Mouse (Mus musculus) liver, adult 2 months (tissue): Measurements from ENCODE around the gene Kif6. TPM values are rescaled to one million over a fixed set of nuclear protein-coding genes. Genes with fewer than 3 reads are reported as not detected.

Experiments
- DNase-seq: peaks from one replicate; pipeline ENCODE4 v3.0.0-alpha.2; 2011; ENCODE audit warnings: low read depth, low spot score; ENCODE audit errors: extremely low read depth
- H3K27ac ChIP-seq: fragments of 200-500 bp; replicated peaks from 2 replicates; pipeline ENCODE4 v1.5.1; 2012; ENCODE audit warnings: low read depth, mild to moderate bottlenecking, control low read depth, inconsistent platforms, low read length; ENCODE audit not compliant: insufficient read depth
- H3K27me3 ChIP-seq: fragments of 200-500 bp; 2 replicates; pipeline ENCODE4 v1.6.1; 2012; ENCODE audit warnings: mild to moderate bottlenecking, moderate library complexity, low read length, inconsistent platforms; ENCODE audit not compliant: control insufficient read depth, insufficient read depth
- H3K36me3 ChIP-seq: fragments of 200-500 bp; 2 replicates; pipeline ENCODE4 v1.6.1; 2012; ENCODE audit warnings: low read length, inconsistent platforms; ENCODE audit not compliant: control insufficient read depth, insufficient read depth
- H3K4me1 ChIP-seq: fragments of 200-500 bp; 2 replicates; pipeline ENCODE4 v1.6.1; 2011; ENCODE audit warnings: low read length; ENCODE audit not compliant: control insufficient read depth, insufficient read depth
- H3K4me3 ChIP-seq: fragments of 200-500 bp; 2 replicates; pipeline ENCODE4 v1.5.1; 2011; ENCODE audit warnings: low read depth, mild to moderate bottlenecking, control low read depth, low read length, moderate library complexity; ENCODE audit not compliant: insufficient read depth
- H3K79me2 ChIP-seq: fragments of 200-500 bp; 2 replicates; pipeline ENCODE4 v1.6.1; 2012; ENCODE audit warnings: inconsistent platforms, mild to moderate bottlenecking, low read length, moderate library complexity; ENCODE audit not compliant: control insufficient read depth, insufficient read depth
- H3K9ac ChIP-seq: fragments of 200-500 bp; 2 replicates; pipeline ENCODE4 v1.6.1; 2012; ENCODE audit warnings: low read depth, mild to moderate bottlenecking, control low read depth, inconsistent platforms, low read length
- CTCF ChIP-seq: fragments of 200-500 bp; IDR thresholded peaks from 2 replicates; pipeline ENCODE4 v1.5.1; 2011; ENCODE audit warnings: low read depth, low read length, control low read depth
- POLR2A ChIP-seq: fragments of 200-500 bp; IDR thresholded peaks from 2 replicates; pipeline ENCODE4 v1.6.1; 2011; ENCODE audit warnings: low read length, control low read depth; ENCODE audit not compliant: insufficient read depth; ENCODE audit errors: extremely low read depth
- WGBS: fragments of 180-500 bp; shearing (Covaris S2); methylation state at CpG from one replicate; pipeline ENCODE4 v1.1.7; 2018; 5-methylcytosine and 5-hydroxymethylcytosine counted together
- polyA plus RNA-seq: library from polyadenylated mRNA; depleted of rRNA; stranded (reverse); fragments of >200 nt; gene quantifications from 2 replicates; pipeline ENCODE4 v1.2.3, GENCODE M21; 2012
- total RNA-seq: library from RNA; depleted of rRNA; stranded (reverse); fragments of >200 nt; gene quantifications from 2 replicates; pipeline ENCODE4 v1.2.3, GENCODE M21; 2014

Kif6 gene
- total and polyA plus RNA-seq, 2 experiments = not detected

DNA sequence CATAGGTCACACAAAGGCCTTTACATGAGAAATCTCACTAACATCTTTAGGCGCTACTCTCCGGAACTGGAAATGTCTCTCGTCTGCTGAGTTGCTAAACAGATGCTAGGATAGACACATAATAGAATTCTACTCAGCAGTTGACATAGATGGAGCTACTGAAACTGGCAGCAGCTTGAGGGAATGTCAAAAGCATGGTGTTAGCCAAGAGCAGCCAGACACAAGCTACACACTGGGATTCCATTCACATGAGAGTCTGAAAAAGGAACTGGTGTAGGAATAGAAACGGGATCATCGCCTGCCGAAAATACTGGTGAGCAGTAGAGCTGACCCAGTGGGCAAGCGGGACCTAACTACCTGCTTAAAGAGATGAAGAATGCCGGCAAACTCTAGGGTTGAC is 117.8 kb downstream of the Kif6 start:
- DNase-seq = no peak
- 90% methylated on average over 8 of the region's 8 CpGs for WGBS
- H3K36me3 ChIP-seq = no peaks in the 10 kb centered on the region
- TF ChIP-seq CTCF = no peak
- no peak for TF ChIP-seq POLR2A
- H3K27ac ChIP-seq = no peak overlapping the region
- no peak overlapping the region for H3K4me3 ChIP-seq
- H3K4me1 ChIP-seq = no peaks in the 10 kb centered on the region
- H3K79me2 ChIP-seq = no peaks in the 10 kb centered on the region
- H3K9ac ChIP-seq = no peak overlapping the region
- H3K27me3 ChIP-seq = peaks cover 5% of the 10 kb centered on the region; the same call in 1 of the 2 replicates

DNA sequence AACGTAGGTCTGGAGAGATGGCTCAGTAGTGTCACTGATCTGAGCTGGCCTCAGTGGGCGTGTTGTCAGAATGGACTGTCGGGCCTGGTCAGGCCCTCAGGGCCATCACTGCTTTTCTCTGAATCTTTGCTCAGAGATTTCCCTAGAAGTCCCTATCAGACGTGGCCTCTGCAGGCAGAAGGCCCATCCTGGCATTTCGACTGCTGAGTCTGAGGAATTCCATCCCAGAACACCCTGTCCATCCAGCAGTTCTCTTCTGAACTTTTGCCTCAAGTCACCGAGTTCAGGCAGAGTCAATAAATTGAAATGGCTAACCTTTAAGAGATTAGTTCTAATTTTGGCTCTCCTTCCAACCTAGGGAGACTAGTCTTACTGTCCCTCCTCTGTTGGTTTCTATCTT is 119.1 kb downstream of the Kif6 start:
- WGBS = 74% methylated on average over 6 of the region's 6 CpGs
- Histone ChIP-seq H3K9ac (no peak overlapping the region), H3K27ac (no peak overlapping the region), H3K4me1 (no peaks in the 10 kb centered on the region), H3K79me2 (no peaks in the 10 kb centered on the region), H3K27me3 (peaks cover 5% of the 10 kb centered on the region; the same call in 1 of the 2 replicates), H3K4me3 (no peak overlapping the region), H3K36me3 (no peaks in the 10 kb centered on the region)
- DNase-seq = peak; percentile 19
- TF ChIP-seq CTCF (no peak), POLR2A (no peak)

DNA sequence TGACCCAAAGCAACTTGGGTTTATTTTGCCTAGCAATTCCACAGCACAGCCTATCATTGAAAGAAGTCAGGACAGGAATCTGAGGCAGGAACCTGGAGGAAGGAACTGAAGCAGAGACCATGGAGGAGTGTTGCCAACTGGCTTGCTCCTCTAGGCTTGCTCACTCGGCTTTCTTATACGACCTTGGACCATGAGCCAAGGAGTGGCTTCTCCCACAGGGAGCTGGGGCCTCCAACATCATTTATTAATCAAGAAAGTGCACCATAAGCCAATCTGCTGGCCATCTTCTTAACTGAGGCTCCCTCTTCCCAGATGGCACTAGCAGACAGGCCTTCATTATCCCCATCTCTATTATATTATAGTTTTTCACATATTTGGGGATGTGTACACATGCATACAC is 119.8 kb downstream of the Kif6 start:
- no peak overlapping the region for H3K27ac ChIP-seq
- no peak for DNase-seq
- no peak overlapping the region for H3K9ac ChIP-seq
- H3K4me3 ChIP-seq = no peak overlapping the region
- H3K36me3 ChIP-seq = no peaks in the 10 kb centered on the region
- WGBS = 76% methylated on average over 2 of the region's 2 CpGs
- peaks cover 5% of the 10 kb centered on the region; the same call in 1 of the 2 replicates for H3K27me3 ChIP-seq
- TF ChIP-seq CTCF (no peak), POLR2A (no peak)
- no peaks in the 10 kb centered on the region for H3K4me1 ChIP-seq
- no peaks in the 10 kb centered on the region for H3K79me2 ChIP-seq

DNA sequence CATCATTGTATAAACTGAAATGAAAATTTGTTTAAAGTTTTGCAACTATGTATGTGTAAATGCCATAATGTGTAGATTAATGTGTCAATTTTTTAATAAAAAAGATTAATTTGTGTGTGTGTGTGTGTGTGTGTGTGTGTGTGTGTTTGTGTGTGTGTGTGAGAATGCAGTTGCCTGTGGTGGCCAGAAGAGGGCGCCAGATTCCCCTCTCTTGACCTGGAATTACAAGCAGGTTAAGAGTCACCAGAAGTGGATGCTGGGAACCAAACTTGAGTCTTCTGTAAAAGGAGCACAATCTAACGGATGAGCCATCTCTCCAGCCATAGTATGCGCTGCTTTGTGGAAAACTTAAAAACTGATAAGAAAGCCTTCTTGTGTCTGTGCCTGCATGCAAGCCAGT is 121.4 kb downstream of the Kif6 start:
- Histone ChIP-seq H3K9ac (no peak overlapping the region), H3K27ac (no peak overlapping the region), H3K4me3 (no peak overlapping the region), H3K36me3 (no peaks in the 10 kb centered on the region), H3K27me3 (peaks cover 5% of the 10 kb centered on the region; the same call in 1 of the 2 replicates), H3K4me1 (no peaks in the 10 kb centered on the region), H3K79me2 (no peaks in the 10 kb centered on the region)
- DNase-seq = no peak
- WGBS = 78% methylated on average over 3 of the region's 3 CpGs
- TF ChIP-seq CTCF = no peak
- no peak for TF ChIP-seq POLR2A

DNA sequence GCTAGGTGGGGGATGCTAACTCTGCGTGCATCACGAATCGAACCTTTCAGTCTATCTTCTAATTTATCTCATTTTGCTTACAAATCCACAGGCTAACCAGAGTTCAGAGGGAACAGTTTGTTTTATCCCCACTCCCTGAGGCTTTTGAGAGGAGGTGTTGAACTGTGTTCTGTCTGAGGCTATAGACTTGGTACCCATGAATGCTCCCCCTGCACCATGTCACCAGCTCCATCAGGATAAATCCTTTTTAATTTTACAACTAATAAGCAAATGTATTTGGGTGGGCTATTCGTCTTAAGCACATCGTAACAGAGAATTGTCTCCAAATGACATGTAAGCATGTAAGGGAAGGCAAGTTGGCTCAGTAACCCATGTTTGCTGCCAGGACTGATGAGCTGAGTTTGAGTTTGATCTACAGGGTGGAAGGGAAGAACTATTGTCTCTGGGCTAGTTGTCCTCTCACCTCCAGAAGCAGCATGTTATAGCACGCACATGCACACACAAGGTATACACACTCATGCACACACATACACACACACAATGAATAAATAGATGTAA is 122.4 kb downstream of the Kif6 start:
- TF ChIP-seq POLR2A = no peak
- no peak for TF ChIP-seq CTCF
- no peak for DNase-seq

DNA sequence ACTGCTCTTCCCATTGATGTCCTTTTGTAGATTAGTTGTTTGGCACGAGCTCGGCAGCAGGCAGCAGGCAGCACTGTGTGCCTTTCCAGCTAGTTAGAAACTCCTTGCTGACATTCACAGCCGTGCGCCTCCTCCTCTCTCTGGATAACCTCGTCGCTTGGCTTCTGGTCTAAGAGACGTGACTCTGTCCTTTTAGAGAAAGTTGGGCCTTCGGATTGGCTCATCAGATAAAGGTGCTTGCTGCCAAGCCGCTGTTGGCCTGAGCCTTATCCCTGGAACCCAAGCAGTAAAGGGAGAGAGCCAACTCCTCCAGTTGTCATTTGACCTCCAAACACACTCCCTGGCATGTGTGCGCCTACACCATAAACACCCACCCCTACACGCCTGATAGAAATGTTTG is 123.4 kb downstream of the Kif6 start:
- TF ChIP-seq POLR2A = no peak
- no peak for TF ChIP-seq CTCF
- Histone ChIP-seq H3K9ac (no peak overlapping the region), H3K27me3 (peaks cover 5% of the 10 kb centered on the region; the same call in 1 of the 2 replicates), H3K79me2 (no peaks in the 10 kb centered on the region), H3K4me1 (no peaks in the 10 kb centered on the region), H3K36me3 (no peaks in the 10 kb centered on the region), H3K27ac (no peak overlapping the region), H3K4me3 (no peak overlapping the region)
- DNase-seq = peak; percentile 17
- 66% methylated on average over 11 of the region's 11 CpGs for WGBS

More for the DNA sequence above, 122.4 kb downstream of the Kif6 start:
- Histone ChIP-seq H3K27me3 (peaks cover 5% of the 10 kb centered on the region; the same call in 1 of the 2 replicates), H3K4me3 (no peak overlapping the region), H3K36me3 (no peaks in the 10 kb centered on the region), H3K79me2 (no peaks in the 10 kb centered on the region), H3K27ac (no peak overlapping the region), H3K4me1 (no peaks in the 10 kb centered on the region), H3K9ac (no peak overlapping the region)
- 95% methylated on average over 6 of the region's 6 CpGs for WGBS
